Comparison of ENCODE assay signal across 9 mouse cellular contexts in the genomic region with DNA sequence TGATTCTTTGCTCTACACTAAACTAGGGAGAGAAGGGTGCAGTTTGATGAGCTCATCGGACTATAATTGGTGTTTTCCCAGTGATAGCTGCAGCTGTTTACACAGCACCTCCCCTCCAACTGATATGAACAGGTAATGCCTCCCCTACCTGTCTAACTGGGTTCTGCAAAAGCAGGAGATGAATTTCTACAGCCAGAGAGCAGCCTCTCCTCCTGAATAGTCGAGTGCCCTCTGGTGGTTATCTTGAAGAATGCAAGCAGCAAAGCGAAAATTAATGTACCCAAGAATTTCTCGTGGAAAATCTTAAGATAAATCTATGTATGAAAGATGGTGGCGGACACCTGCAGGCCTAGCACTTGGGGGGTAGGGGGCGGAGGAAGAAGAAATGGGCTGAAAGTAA. TPM values are rescaled to one million over a fixed set of nuclear protein-coding genes. Genes with fewer than 3 reads are reported as not detected.
DNase-seq lines count a peak whose midpoint lies in the region; ATAC-seq and TF ChIP-seq lines count a peak whose summit lies in the region.
"Had no signal": no experiment of that assay in that cellular context is flagged by ENCODE, and none has a peak within 500 bp of the region (broad histone marks: within the 10 kb centered on the region; RNA-seq: fewer than 3 reads in every experiment).

No protein-coding gene starts in this region.

- no peak overlapping the region for H3K4me3 ChIP-seq in hindbrain, embryonic 10.5 days
- no peak overlapping the region for H3K4me3 ChIP-seq in hindbrain, embryonic 16.5 days (ENCODE audit: low read length)
- peak overlapping the region; percentile 16; the same call in 1 of the 2 replicates for H3K4me3 ChIP-seq in kidney, embryonic 16.5 days (ENCODE audit: low read length)
- H3K4me3 ChIP-seq: embryonic facial prominence, embryonic 13.5 days had no signal

- no peak; the same call in 1 of the 2 replicates for ATAC-seq in hindbrain, embryonic 16.5 days
- peak; percentile 81 for ATAC-seq in CD4-positive, CD25-positive, alpha-beta regulatory T cell, adult 4 months
- peak; percentile 56 for ATAC-seq in granulocyte monocyte progenitor cell, adult 5-6 weeks (replicated peaks; ENCODE audit: poor library complexity, severe bottlenecking)
- ATAC-seq in kidney, embryonic 16.5 days (ENCODE audit: low FRiP score, low TSS enrichment): peak; percentile 13; the same call in 1 of the 2 replicates

- H3K9ac ChIP-seq in hindbrain, embryonic 16.5 days (ENCODE audit: low read depth, low read length): no peak overlapping the region
- 0 out of 2 replicates have a peak overlapping the region, but pooled peaks have one; percentile 40 for H3K9ac ChIP-seq in kidney, embryonic 16.5 days (replicated peaks; ENCODE audit: low read length)
- H3K9ac ChIP-seq: embryonic facial prominence, embryonic 13.5 days had no signal

- 16% methylated on average over 6 of the region's 6 CpGs for WGBS in hindbrain, embryonic 10.5 days
- WGBS in hindbrain, embryonic 16.5 days: 11% methylated on average over 6 of the region's 6 CpGs
- WGBS in kidney, embryonic 16.5 days: 7% methylated on average over 6 of the region's 6 CpGs

- no peak overlapping the region for H3K4me2 ChIP-seq in hindbrain, embryonic 16.5 days (ENCODE audit: low read length)
- peak overlapping the region; percentile 43 for H3K4me2 ChIP-seq in kidney, embryonic 16.5 days (replicated peaks; ENCODE audit: low read depth, low read length)
- H3K4me2 ChIP-seq: embryonic facial prominence, embryonic 13.5 days had no signal

- peaks cover 5% of the 10 kb centered on the region; the same call in 1 of the 2 replicates for H3K9me3 ChIP-seq in hindbrain, embryonic 10.5 days
- no peaks in the 10 kb centered on the region for H3K9me3 ChIP-seq in hindbrain, embryonic 16.5 days (ENCODE audit: control insufficient read depth, low read length)
- peaks cover 6% of the 10 kb centered on the region; the same call in 1 of the 2 replicates for H3K9me3 ChIP-seq in kidney, embryonic 16.5 days (ENCODE audit: low read length)
- H3K9me3 ChIP-seq: embryonic facial prominence, embryonic 13.5 days had no signal

- no peak for TF ChIP-seq POLR2A in brain, embryonic 14.5 days (IDR thresholded peaks at IDR 0.05; ENCODE audit: borderline replicate concordance, extremely low read depth, insufficient read depth, insufficient read length, poor library complexity, severe bottlenecking)

- no peaks in the 10 kb centered on the region for H3K36me3 ChIP-seq in hindbrain, embryonic 10.5 days
- no peaks in the 10 kb centered on the region for H3K36me3 ChIP-seq in hindbrain, embryonic 16.5 days (ENCODE audit: control insufficient read depth, insufficient read depth, low read length)
- H3K36me3 ChIP-seq in kidney, embryonic 16.5 days (ENCODE audit: insufficient read depth, low read length): no peaks in the 10 kb centered on the region
- H3K36me3 ChIP-seq: embryonic facial prominence, embryonic 13.5 days had no signal

- H3K27me3 ChIP-seq in hindbrain, embryonic 10.5 days (ENCODE audit: insufficient read depth, poor library complexity, severe bottlenecking): no peaks in the 10 kb centered on the region
- H3K27me3 ChIP-seq in hindbrain, embryonic 16.5 days (replicated peaks; ENCODE audit: control insufficient read depth, insufficient read depth, low read length): no peaks in the 10 kb centered on the region
- H3K27me3 ChIP-seq in kidney, embryonic 16.5 days (ENCODE audit: insufficient read depth, low read length): no peaks in the 10 kb centered on the region
- H3K27me3 ChIP-seq: embryonic facial prominence, embryonic 13.5 days had no signal

- peak; percentile 34 for DNase-seq in hindbrain, embryonic 10.5 days (ENCODE audit: low spot score)
- DNase-seq in brain, embryonic 14.5 days (ENCODE audit: low read depth): peak; percentile 72
- DNase-seq in lung, postnatal 14 days: peak; percentile 62
- DNase-seq in thymus, postnatal 0 days (ENCODE audit: low spot score): peak; percentile 68

- peak; percentile 74; the same call in 1 of the 2 replicates for TF ChIP-seq CTCF in brain, embryonic 14.5 days (IDR thresholded peaks at IDR 0.05; ENCODE audit: borderline replicate concordance, extremely low read depth, insufficient read depth, insufficient read length)

- no peak overlapping the region for H3K27ac ChIP-seq in hindbrain, embryonic 10.5 days
- H3K27ac ChIP-seq in hindbrain, embryonic 16.5 days (ENCODE audit: low read depth, low read length): no peak overlapping the region
- no peak overlapping the region for H3K27ac ChIP-seq in kidney, embryonic 16.5 days (ENCODE audit: low read length)
- H3K27ac ChIP-seq: embryonic facial prominence, embryonic 13.5 days had no signal

- H3K4me1 ChIP-seq in hindbrain, embryonic 10.5 days (replicated peaks): 0 out of 2 replicates have a peak, but pooled peaks cover 2% of the 10 kb centered on the region
- H3K4me1 ChIP-seq in hindbrain, embryonic 16.5 days (ENCODE audit: control insufficient read depth, insufficient read depth, low read depth, low read length): no peaks in the 10 kb centered on the region
- peaks cover 16% of the 10 kb centered on the region for H3K4me1 ChIP-seq in kidney, embryonic 16.5 days (ENCODE audit: insufficient read depth, low read length)
- H3K4me1 ChIP-seq: embryonic facial prominence, embryonic 13.5 days had no signal

RNA-seq across cellular contexts. Expression of gene Aktip, which starts 52.1 kb away (rescaled TPM):
- polyA plus RNA-seq in hindbrain, embryonic 10.5 days (2016; fragmentation: Nextera tagmentation; extraction: Ambion mirVana): 72.3 and 82.4 TPM in 2 replicates
- 135 and 140 TPM in 2 replicates for polyA plus RNA-seq in hindbrain, embryonic 16.5 days (2015; fragmentation: Nextera tagmentation; extraction: Ambion mirVana)
- 10 to 100 TPM; 31.2 to 37.6 TPM for polyA plus RNA-seq in CD4-positive, CD25-positive, alpha-beta regulatory T cell, adult 4 months (2017; shearing (Covaris generic))
- polyA plus RNA-seq in brain, embryonic 14.5 days (2012; rRNA removed): 72.0 and 78.0 TPM in 2 replicates
- total RNA-seq in granulocyte monocyte progenitor cell, adult 5-6 weeks (2014; fragmentation: Nextera tagmentation): 7.7 and 10.4 TPM in 2 replicates
- total RNA-seq in granulocyte monocyte progenitor cell, adult 5-6 weeks (2017): 10.3 and 10.7 TPM in 2 replicates
- 84.8 and 98.8 TPM in 2 replicates for polyA plus RNA-seq in kidney, embryonic 16.5 days (2015; fragmentation: Nextera tagmentation; extraction: Ambion mirVana)
- 35.0 and 36.6 TPM in 2 replicates for polyA plus RNA-seq in thymus, postnatal 0 days (2015; fragmentation: Nextera tagmentation; extraction: Ambion mirVana)
